Mouse (Mus musculus) left cerebral cortex, adult 8-10 months (tissue): ENCODE results near the gene Dab1. TPM values are rescaled to one million over a fixed set of nuclear protein-coding genes. Genes with fewer than 3 reads are reported as not detected.

Experiments
- DNase-seq, 2 experiments: peaks; one replicate each; pipeline ENCODE4 v3.0.0; 2022; ENCODE audit warnings: low spot score in 2 of 2
- total RNA-seq, 4 experiments: library from RNA; stranded (reverse); gene quantifications; 2 replicates each; pipeline ENCODE4 v1.2.4; 2022

Dab1 gene
- total RNA-seq, 4 experiments from 2014 or later: 98.4 to 114 (median 107) TPM

DNA sequence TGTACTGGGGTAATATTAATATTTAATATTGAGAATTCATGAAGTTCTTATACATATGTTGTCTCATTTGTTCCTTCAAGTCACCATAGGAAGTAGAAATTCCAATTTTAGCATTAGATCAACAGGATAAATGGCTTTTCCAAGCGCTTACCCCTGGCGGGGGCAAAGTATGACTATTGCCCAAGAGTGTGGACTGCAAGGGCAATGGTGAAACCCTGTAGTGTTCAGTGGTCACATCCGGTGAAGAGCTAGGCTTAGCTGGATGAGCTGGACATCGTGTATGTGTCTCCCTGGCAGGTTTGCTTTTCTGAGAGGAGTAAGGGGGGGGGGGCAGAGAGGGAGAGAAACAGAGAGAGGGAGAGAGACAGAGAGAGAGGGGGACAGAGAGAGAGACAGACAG, 819.6 kb downstream of the Dab1 start:
- no peak for DNase-seq

DNA sequence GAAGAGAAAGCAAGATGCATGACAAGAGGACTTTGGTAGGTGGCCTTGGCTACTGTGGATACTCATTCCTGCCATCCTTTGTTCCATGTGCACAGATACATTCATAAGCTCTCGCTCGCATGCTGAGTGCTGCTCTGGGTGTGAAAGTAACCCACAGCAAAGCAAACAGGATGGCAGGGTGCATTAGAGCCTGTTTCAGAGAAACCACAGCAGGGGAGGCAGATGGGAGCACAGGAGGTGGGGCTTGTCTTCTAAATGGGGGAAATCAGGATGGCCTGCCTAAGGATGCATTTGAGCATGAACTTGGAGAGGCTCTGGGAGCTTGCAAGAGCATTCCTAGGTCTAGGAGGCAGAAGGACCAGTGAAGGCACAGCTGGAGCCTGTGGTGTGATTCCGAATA, 820.5 kb downstream of the Dab1 start:
- no peak for DNase-seq

DNA sequence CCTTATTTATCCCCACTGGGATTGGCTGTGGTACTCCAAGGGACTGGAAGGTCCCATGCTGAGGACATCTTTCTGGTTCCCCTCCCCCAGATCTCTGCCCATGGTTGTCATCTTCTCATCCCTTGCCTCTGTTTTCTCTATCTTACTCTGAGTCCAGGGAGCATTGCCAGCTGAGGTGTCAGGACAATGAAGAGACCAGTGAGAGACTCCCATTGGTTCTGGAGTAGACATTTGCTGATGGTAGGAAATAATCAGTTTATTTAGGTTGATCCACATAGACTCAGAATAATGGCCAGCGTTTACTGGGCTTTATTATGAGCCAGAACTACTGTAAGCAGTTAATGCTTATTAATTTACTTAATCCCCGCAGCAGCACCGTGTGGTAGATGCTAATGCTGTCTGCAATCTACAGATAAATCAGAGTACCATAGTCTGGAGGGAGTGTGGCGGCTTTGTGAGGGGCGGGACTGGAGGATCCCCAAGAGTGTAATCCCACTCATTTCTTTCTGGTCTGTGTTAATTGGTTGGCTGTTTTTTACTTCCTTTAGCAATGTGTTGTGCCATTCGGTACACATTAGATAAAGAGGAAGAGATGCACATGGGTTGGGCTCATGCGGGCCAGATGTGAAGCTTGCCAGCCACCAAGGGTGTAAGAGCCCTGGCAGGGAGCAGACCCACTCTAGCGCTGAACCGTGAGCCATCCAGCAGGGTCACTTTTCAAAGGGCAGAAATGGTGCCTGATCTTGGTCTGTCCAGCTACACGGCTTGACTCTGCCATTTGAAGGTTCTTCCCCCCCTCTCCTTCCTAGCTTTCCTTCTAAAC, 824.0 kb downstream of the Dab1 start:
- no peak for DNase-seq

DNA sequence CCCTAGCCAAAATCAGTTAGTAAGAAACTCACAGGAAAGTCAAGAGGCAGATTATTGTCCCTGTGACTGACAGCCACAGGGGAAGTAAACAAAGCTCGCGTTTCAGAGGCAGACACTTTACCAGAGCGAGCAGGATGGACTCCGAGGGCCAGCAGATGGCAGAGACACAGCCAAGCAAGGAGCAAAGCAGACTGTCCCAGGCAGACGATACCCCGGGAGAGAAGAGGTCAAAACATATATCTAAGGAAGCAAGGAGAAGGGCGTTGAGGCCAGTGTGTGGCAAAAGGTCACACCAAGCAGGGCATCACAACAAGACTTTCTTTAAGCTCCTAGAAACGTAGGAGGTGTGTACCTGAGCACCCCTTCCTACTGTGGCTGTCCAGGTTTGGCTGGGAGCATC, 824.6 kb downstream of the Dab1 start:
- no peak for DNase-seq

DNA sequence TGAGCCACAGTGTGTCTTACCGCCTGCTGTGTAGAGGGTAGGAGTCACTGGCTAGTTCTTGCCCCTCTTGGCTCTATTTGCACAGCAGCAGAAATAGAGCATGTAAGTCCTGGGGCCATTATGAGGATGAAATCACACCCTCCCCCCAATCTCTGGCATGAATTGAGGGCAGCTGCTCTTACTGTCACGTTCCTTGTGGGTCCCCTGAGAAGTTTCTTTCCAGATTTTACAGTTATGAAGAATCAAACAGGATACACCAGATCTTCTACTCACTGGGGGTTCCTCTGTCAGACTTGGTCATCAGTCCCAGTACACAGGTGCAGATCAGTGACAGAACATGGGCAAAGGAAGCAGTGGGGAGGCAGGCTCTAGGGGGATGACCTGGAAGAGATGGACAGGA, 825.8 kb downstream of the Dab1 start:
- no peak for DNase-seq

DNA sequence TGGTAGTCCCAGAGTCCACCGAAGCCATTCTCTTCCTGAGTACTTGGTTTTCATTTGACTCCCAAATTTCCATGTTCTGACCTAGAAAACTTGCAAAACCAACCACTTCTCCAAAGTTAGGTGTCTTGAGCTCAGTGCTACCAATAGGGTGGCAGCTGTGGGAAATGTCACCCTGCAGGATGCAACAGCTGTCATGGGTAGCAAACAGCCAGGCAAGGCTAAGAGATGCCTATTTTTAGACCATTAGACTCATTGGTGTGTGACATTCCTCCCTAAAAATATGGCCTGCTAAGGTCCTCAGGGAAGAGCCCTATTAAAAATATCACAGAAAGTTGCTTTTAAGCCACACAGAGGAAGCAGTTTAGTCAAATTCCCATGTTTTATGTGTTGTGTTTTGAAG, 829.0 kb downstream of the Dab1 start:
- no peak for DNase-seq

DNA sequence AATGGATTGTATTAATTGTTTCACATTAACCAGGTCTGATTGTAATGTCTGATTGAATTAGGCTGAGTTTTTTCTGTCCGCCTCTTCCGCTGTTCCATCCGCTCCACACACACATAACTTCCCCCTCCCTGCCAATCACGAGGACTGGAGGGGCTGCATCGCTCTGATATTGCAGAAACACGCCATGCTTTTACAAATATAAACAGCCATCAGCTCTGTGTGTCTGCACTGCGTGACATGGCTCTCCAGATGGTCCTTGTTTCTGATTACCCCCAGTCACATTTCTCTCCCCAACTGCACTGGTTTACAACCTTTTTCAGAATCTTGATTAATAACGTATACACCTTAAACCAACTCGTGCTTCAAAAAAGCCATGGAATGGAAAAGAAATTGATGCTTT, 831.5 kb downstream of the Dab1 start:
- DNase-seq: no peak

DNA sequence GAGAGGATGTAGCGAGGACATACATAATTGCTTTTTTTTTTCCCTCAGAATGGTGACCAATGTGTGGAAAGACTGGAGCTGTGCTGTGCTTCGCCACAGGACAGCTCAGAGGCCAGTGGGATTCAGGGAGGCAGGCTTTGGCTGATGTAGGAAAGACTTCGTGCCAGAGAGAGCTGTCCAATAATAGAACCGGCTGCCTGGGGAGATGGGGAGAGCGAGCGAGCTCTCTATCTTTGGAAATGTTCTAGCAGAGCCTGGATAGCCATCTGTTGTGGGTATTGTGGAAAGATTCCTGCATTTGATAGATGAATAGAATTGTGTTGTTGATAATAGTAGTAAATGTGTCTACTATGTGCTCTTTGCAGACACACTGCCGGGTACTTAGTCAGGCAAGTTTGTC, 833.4 kb downstream of the Dab1 start:
- DNase-seq: peak in 1 of 2 experiments; percentile 87

DNA sequence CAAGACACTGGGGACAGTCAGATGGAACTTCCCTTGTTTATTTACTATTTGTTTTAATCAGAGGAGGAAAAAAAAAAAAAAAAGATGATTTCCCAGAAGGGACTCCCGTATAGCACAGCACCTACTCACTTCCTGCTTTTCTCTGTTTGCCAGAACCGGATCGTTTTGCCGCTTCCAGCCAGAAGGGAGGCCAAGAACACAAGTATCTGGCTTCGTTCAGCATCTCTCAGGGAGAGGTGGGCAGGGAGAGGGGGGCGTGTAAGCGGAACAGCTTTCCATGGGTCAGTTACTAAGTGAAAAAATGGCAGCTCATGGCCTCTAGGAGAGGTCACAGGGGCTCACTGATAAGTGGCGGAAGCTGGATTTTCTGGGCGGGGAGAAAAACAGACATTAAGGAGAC, 836.0 kb downstream of the Dab1 start:
- DNase-seq: no peak

DNA sequence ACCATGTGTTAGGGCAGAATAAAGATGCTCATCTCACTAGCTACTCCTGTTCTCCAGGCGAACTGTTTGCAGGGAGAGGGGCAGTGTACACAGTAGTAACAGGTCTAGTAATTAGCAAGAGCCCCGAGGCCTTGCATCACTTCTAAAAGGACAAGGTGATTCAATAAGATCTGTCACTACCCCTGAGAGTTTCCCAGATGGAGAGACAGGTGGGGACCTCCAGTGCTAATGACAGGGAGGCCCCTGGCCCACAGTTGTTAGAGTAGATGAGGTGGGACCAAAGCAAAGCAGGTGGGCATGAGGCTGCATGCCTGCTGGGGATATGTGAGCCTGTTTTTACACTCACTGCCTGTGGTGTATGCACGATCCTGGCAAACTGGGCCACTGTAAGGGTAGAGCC, 836.6 kb downstream of the Dab1 start:
- no peak for DNase-seq

DNA sequence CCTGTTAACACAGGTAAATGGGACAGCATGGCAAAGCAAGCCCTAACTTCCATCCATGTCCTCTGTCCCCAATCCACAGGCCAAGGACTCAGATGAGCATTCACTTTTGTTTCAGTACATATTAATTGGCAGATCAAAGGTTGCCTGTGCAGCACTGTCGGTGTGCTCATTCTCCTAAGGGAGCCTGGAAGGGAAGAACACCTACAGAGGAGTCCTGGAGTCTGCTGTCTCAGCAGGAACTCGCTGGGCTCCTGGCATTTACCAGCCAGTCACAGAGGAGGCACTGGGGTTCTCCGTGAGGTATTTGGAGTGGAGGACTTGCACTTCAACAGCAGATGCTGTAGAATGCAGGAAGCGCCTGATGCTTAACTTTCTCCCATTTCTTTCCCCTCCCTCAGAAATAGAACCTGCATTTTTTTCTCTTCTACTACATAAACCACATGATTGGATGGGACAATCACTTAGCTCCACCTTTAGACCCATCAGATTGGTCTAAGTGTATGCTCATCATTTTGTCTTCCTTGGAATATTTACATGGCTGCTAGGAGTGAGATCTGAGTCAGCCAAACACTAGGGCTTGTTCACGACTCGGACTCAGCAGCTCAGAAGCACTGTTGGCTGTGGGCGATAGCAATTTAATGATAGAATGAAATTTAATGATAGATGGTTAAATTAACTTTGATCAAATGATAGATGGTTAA, 837.2 kb downstream of the Dab1 start:
- DNase-seq: no peak

DNA sequence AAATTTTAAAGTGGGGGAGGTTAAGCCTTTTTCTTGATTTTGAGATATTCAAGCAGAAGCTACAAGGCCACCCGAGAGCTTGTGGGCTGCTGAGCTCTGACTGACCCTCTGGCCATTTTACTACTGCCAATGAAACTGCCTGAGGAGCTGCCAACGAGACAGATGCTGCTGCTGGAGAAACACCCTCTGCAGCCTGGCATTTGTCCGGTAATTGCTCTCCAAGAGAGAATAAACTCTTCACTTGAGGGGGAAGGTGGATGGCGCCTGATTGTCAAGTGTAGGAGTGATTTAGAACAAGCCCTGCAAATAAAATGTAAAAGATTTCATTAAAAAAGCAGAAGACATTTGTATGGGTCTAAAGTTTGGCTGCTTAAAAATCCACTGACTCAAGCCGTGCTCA, 839.6 kb downstream of the Dab1 start:
- peak in 1 of 2 experiments; percentile 73 for DNase-seq

DNA sequence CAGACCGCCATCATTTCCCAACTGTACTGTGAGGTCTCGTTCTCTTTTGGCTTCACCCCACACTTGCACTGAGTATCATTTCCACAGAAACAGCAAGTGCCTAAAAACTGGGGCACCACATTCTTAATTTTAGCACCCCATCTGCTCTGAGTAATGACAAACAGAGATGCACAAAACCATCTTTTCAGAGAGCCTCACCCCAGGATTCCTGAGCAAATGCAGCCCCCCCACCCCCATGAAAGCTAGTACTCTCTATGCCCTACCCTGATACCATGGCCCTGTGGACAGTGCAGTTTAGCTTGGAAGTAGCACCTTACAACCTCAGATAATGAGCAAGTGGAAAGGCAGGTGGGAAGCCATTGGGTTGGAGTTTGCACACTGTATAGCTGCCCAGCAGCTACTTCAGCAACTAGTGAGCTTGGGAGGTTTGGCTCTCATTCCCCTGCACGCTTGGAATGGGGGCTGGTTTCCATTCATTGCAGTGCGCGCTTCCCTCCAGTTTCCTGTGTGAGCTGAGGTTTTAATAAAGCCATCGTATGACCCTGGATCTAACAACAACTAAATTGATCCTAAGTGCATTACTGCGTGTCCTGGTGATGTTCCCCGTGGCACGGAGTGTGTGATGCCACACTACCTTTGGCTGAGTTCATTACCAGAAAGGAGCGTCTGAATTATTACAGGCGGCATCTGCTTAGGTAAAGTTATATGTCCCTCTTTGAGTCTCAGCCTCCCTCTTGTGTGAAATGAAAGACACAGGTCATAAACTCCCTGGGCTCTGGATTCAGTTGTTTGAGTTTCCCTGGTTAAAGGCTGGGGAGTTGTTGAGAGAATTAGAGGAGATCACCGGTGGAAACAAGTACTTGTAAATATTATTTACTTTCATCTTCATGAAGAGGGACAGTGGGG, 842.2 kb downstream of the Dab1 start:
- DNase-seq: peak in 1 of 2 experiments; percentile 40

DNA sequence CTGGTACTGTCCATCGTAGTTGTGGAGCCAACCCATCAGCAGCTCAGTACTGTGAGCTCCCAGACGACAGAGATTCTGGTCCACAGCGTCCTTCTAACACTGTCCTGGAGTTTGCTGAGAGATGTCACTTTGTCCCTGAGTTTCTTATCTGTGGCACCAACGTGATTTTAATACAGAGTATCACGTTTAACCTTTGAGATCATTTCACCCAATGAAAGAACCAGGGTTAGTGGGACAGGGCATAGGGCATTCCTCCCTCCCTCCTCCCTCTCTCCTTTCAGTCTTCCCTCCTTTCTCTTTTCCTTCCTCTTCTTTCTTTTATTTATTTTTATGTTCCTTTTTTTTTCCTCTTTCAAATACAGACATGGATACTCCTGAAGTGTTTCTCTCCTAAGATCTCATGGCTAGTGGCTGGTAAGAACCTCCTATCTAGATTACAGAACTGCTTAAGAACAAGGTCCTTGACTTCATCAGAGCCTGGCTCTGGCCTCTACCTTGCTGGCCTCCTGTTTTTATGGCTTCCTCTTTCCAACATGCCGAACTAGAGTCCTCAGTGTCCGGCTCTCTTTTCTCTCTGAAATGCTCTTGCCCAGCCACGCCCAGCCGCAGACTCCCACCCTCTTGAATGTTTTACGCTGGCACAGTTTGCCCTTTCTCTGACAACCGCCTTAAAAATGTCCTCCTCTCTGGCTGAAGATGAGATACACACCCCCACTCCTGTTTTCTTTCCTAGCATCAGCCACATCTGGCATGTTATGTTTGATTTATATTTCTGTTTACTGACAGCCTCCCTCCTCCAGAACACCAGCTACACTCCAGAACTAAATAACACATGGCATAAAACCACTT, 844.0 kb downstream of the Dab1 start:
- no peak for DNase-seq

DNA sequence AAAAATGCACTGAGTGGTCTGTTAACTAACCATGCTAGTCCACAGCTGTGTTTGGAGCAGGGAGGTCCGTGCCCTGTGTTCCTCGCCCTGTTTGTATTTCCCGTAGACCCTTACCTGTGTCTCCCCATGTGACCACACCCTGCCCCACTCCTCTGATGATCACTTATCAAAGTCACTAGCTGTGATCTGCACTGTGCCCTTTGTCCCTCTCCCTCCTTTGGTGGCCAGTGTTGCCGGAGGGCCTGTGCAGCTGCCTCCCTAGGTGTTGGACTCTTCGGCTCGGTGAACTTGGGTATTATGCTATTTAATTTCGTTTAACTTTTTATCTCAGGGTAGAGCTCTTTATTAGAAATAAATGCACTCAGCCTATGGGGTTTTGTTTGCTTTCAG, 844.6 kb downstream of the Dab1 start:
- DNase-seq: no peak

DNA sequence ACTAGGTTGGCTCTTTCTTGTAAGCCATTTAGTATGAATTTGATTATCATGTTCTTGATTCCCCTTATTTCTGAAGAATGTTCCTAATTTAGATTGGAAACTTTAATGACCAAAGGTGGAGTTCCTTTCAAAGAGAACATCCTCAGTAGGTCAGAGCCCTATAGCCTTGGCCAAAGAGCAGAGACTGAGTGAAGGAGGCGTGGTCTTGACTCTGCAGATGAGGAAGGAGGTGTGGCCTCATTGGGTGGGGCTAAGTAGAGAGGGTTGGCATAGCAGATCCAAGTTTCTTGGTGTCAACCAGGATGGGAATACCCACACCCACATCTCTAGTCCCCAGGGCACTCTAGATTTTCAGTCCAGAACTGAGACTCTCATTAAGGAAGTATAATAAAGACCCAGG, 846.4 kb downstream of the Dab1 start:
- no peak for DNase-seq

DNA sequence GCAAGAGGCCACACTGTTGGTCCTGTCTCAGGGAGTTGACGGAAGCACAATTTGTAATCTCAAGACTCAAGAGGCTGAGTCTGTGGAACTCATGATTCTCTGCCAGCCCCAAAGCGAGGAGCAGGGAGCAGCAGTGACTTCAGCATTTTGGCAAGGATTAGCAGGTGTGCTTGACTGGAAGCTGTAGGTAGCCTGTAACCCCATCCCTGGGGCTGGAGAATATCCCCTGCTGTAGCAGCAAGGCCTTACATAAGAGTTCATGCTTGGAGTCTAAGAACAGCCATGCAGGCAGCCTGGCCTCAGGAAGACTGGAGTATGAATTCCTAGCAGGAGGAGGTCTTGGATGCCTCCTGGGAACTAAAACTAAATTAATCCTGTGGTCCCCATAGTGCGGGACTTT, 849.5 kb downstream of the Dab1 start:
- no peak for DNase-seq

DNA sequence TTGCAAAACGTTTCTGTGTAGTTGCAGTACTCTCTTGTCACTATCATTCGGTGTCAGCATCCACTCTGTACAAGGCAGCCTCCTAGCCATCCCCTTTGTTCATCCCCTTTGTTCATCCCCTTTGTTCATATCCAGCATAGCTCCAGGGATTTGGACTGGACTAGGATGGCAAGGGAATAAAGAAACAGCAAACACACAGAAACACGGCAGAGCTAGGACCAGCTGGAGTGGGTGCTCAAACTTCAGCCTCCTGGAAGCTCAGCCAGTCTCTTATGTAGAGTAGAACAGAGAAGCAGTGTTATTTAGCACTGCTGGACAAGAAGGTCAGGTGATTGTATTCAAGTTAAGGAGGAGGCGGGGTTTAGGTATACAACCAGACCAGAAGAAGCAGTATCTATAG, 853.8 kb downstream of the Dab1 start:
- DNase-seq: no peak

DNA sequence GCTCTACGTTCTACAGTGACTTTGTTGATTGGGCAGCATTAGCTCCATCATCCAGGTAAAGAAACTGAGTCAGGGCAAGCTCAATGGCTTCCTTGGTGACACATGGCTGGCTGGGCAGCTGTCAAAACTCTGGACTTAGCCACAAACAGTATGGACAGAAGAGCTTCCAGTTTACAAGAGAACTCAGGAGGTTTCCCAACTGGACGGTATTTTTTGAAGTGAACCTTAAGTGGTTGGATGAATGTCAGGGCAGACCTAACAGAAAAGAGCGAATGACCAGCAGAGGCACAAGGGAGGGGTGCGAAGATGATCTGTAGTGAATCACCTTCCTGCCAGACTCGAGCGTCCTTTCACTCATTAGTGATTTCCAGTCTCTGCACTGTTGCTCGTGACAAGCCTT, 857.7 kb downstream of the Dab1 start:
- DNase-seq: no peak

DNA sequence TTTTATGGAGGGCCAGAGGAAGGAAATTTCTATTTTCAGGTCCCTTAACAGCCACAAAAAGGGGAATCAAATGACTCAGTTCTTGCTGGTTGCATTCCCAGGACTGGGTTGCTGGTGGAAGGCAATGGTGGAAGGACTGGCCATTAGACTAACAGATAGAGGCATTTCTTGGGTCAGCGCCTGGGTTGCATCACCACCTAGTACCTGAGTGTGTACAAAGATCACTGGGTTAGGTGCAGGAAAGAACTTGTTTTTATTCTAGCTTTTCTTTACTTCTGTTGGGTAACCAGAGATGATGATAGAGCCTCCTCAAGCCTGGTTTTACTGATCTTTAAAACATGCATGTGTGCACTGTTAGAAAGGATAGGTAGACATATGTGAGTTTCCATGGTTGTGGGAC, 864.8 kb downstream of the Dab1 start:
- no peak for DNase-seq

DNA sequence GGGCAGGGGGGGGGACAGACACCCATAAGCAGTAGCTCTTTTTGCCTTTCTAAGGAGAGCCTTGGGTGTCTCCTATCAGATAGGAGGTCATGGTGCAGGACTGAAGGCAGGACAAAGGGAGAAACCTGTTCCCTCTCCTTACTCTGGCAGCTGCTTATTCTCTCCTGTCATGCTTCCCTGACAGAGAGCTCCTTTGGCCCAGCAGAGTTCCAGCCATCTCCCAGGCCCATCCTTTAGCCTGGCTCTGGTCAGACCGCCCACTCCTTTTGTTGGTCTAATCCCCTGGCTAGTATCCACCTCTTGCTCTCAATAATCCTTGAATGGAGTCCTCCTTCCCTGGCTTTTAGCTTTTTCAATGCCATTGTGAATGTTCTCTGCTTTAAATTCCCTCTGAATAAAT, 878.1 kb downstream of the Dab1 start:
- DNase-seq: no peak
